ENCODE assay signal across 8 mouse cellular contexts in genomic region chr2:91258054-91258453, GRCm38 (mm10). TPM values are rescaled to one million over a fixed set of nuclear protein-coding genes. Genes with fewer than 3 reads are reported as not detected.
A peak's percentile ranks its signal among the peaks of the same experiment; 100 is the strongest.
DNase-seq lines count a peak whose midpoint lies in the region; ATAC-seq and TF ChIP-seq lines count a peak whose summit lies in the region.

No protein-coding gene starts in this region.

- peak overlapping the region; percentile 76 for H3K9ac ChIP-seq in heart, embryonic 12.5 days
- peak overlapping the region; percentile 54; the same call in 1 of the 2 replicates for H3K9ac ChIP-seq in ES-Bruce4 (ENCODE audit: low read depth, poor library complexity, severe bottlenecking)
- H3K9ac ChIP-seq in embryonic facial prominence, embryonic 12.5 days: peak overlapping the region; percentile 65

- H3K4me1 ChIP-seq in heart, embryonic 12.5 days (replicated peaks): peaks cover 38% of the 10 kb centered on the region
- H3K4me1 ChIP-seq in ES-Bruce4 (ENCODE audit: control insufficient read depth, insufficient read depth, low read length): no peaks in the 10 kb centered on the region
- peaks cover 39% of the 10 kb centered on the region for H3K4me1 ChIP-seq in embryonic facial prominence, embryonic 12.5 days
- H3K4me1 ChIP-seq in olfactory bulb, adult 2 months (ENCODE audit: control insufficient read depth, insufficient read depth, low read length): peaks cover 18% of the 10 kb centered on the region

- no peak for TF ChIP-seq POLR2A in ES-Bruce4 (IDR thresholded peaks at IDR 0.05; ENCODE audit: insufficient read depth, low read length)
- TF ChIP-seq POLR2A in olfactory bulb, adult 2 months (IDR thresholded peaks at IDR 0.05; ENCODE audit: insufficient read depth, low read depth, low read length): no peak

- TF ChIP-seq EP300 in ES-Bruce4 (IDR thresholded peaks at IDR 0.05; ENCODE audit: insufficient read depth, low read depth, low read length): no peak

- no peak for DNase-seq in heart, postnatal 4 days
- peak; percentile 58 for DNase-seq in left cerebral cortex, postnatal 4 days
- DNase-seq in spleen, postnatal 4 days (ENCODE audit: low spot score in 2 of 2): no peak
- DNase-seq in spleen, postnatal 14 days (ENCODE audit: low spot score in 2 of 2): no peak

- no peak overlapping the region for H3K27ac ChIP-seq in heart, embryonic 12.5 days (ENCODE audit: poor library complexity, severe bottlenecking)
- no peak overlapping the region for H3K27ac ChIP-seq in ES-Bruce4 (ENCODE audit: insufficient read depth, low read length)
- H3K27ac ChIP-seq in embryonic facial prominence, embryonic 12.5 days: peak overlapping the region; percentile 78
- 0 out of 2 replicates have a peak overlapping the region, but pooled peaks have one; percentile 2 for H3K27ac ChIP-seq in olfactory bulb, adult 2 months (ENCODE audit: insufficient read depth, low read depth, low read length)

- intact Hi-C loops in left cerebral cortex, postnatal 4 days (cut with DNase I): no loop called here

- 79% methylated on average over 5 of the region's 5 CpGs for WGBS in heart, embryonic 12.5 days
- WGBS in embryonic facial prominence, embryonic 12.5 days: 61% methylated on average over 5 of the region's 5 CpGs
- 36% methylated on average over 5 of the region's 5 CpGs for WGBS in olfactory bulb, adult 2 months

- no peak for TF ChIP-seq CTCF in ES-Bruce4 (IDR thresholded peaks at IDR 0.05; ENCODE audit: low read depth, low read length)
- no peak for TF ChIP-seq CTCF in olfactory bulb, adult 2 months (IDR thresholded peaks at IDR 0.05; ENCODE audit: insufficient read depth, low read depth, low read length)

- H3K36me3 ChIP-seq in heart, embryonic 12.5 days: peaks cover 20% of the 10 kb centered on the region
- H3K36me3 ChIP-seq in ES-Bruce4 (ENCODE audit: control insufficient read depth, insufficient read depth, low read length, poor library complexity, severe bottlenecking): no peaks in the 10 kb centered on the region
- H3K36me3 ChIP-seq in embryonic facial prominence, embryonic 12.5 days: peaks cover 23% of the 10 kb centered on the region

- peak overlapping the region; percentile 79 for H3K4me3 ChIP-seq in heart, embryonic 12.5 days
- H3K4me3 ChIP-seq in ES-Bruce4 (ENCODE audit: low read depth, low read length): peak overlapping the region; percentile 88; the same call in 1 of the 2 replicates
- peak overlapping the region; percentile 68 for H3K4me3 ChIP-seq in embryonic facial prominence, embryonic 12.5 days
- peak overlapping the region; percentile 53 for H3K4me3 ChIP-seq in olfactory bulb, adult 2 months (ENCODE audit: insufficient read depth, low read depth, low read length)

- H3K4me2 ChIP-seq in heart, embryonic 12.5 days: peak overlapping the region; percentile 80
- peak overlapping the region; percentile 73 for H3K4me2 ChIP-seq in embryonic facial prominence, embryonic 12.5 days (replicated peaks)

- no peak for ATAC-seq in heart, embryonic 12.5 days (ENCODE audit: insufficient number of reproducible peaks, low FRiP score)
- no peak for ATAC-seq in embryonic facial prominence, embryonic 12.5 days (ENCODE audit: insufficient number of reproducible peaks, insufficient read depth, low FRiP score, low TSS enrichment)

- H3K9me3 ChIP-seq in heart, embryonic 12.5 days (replicated peaks): no peaks in the 10 kb centered on the region
- H3K9me3 ChIP-seq in ES-Bruce4 (replicated peaks; ENCODE audit: control insufficient read depth, insufficient read depth, low read length, poor library complexity, severe bottlenecking): no peaks in the 10 kb centered on the region
- no peaks in the 10 kb centered on the region for H3K9me3 ChIP-seq in embryonic facial prominence, embryonic 12.5 days

- peaks cover 31% of the 10 kb centered on the region for H3K27me3 ChIP-seq in heart, embryonic 12.5 days (replicated peaks)
- H3K27me3 ChIP-seq in ES-Bruce4 (ENCODE audit: control insufficient read depth, insufficient read depth, low read length, poor library complexity, severe bottlenecking): no peaks in the 10 kb centered on the region
- H3K27me3 ChIP-seq in embryonic facial prominence, embryonic 12.5 days: peaks cover 5% of the 10 kb centered on the region; the same call in 1 of the 2 replicates

RNA-seq across cellular contexts. Expression of gene Pacsin3, which starts 2.3 kb away (rescaled TPM):
- 30.4 and 31.9 TPM in 2 replicates for polyA plus RNA-seq in heart, embryonic 12.5 days (2016; fragmentation: Nextera tagmentation; extraction: Ambion mirVana)
- total RNA-seq in heart, postnatal 4 days (2021): 10 to 100 TPM; 90.5 to 99.5 TPM
- polyA plus RNA-seq in ES-Bruce4 (2011; ENCODE audit: insufficient read depth, insufficient read length, low read depth, missing spikeins): 18.0 and 19.9 TPM in 2 replicates
- 39.9 and 40.9 TPM in 2 replicates for polyA plus RNA-seq in embryonic facial prominence, embryonic 12.5 days (2016; fragmentation: Nextera tagmentation; extraction: Ambion mirVana)
- total RNA-seq in left cerebral cortex, postnatal 4 days (2021): 10 to 100 TPM; 15.3 to 22.4 TPM
- polyA plus RNA-seq in olfactory bulb, adult 2 months (2012; ENCODE audit: insufficient read depth, insufficient read length, low replicate concordance, missing spikeins): not detected in 2 replicates

RNA-seq across cellular contexts. Expression of gene Arfgap2, which starts 6.7 kb away (rescaled TPM):
- 73.9 and 74.2 TPM in 2 replicates for polyA plus RNA-seq in heart, embryonic 12.5 days (2016; fragmentation: Nextera tagmentation; extraction: Ambion mirVana)
- total RNA-seq in heart, postnatal 4 days (2021): 10 to 100 TPM; 64.1 to 67.4 TPM
- polyA plus RNA-seq in ES-Bruce4 (2011; ENCODE audit: insufficient read depth, insufficient read length, low read depth, missing spikeins): 35.3 and 40.9 TPM in 2 replicates
- 93.0 and 95.9 TPM in 2 replicates for polyA plus RNA-seq in embryonic facial prominence, embryonic 12.5 days (2016; fragmentation: Nextera tagmentation; extraction: Ambion mirVana)
- 10 to 100 TPM; 53.9 to 59.8 TPM for total RNA-seq in left cerebral cortex, postnatal 4 days (2021)
- not detected in 2 replicates for polyA plus RNA-seq in olfactory bulb, adult 2 months (2012; ENCODE audit: insufficient read depth, insufficient read length, low replicate concordance, missing spikeins)

RNA-seq across cellular contexts. Expression of gene Ddb2, which starts 21.3 kb away (rescaled TPM):
- polyA plus RNA-seq in heart, embryonic 12.5 days (2016; fragmentation: Nextera tagmentation; extraction: Ambion mirVana): 7.5 and 7.7 TPM in 2 replicates
- total RNA-seq in heart, postnatal 4 days (2021): 1 to 10 TPM; 5.0 to 5.1 TPM
- polyA plus RNA-seq in ES-Bruce4 (2011; ENCODE audit: insufficient read depth, insufficient read length, low read depth, missing spikeins): 19.3 and 22.3 TPM in 2 replicates
- 17.5 and 18.1 TPM in 2 replicates for polyA plus RNA-seq in embryonic facial prominence, embryonic 12.5 days (2016; fragmentation: Nextera tagmentation; extraction: Ambion mirVana)
- 10 to 100 TPM; 12.3 to 12.8 TPM for total RNA-seq in left cerebral cortex, postnatal 4 days (2021)
- polyA plus RNA-seq in olfactory bulb, adult 2 months (2012; ENCODE audit: insufficient read depth, insufficient read length, low replicate concordance, missing spikeins): not detected in 2 replicates

RNA-seq across cellular contexts. Expression of gene Acp2, which starts 55.4 kb away (rescaled TPM):
- polyA plus RNA-seq in heart, embryonic 12.5 days (2016; fragmentation: Nextera tagmentation; extraction: Ambion mirVana): 18.2 and 22.3 TPM in 2 replicates
- 10 to 100 TPM; 21.0 to 21.8 TPM for total RNA-seq in heart, postnatal 4 days (2021)
- 14.5 and 27.0 TPM in 2 replicates for polyA plus RNA-seq in ES-Bruce4 (2011; ENCODE audit: insufficient read depth, insufficient read length, low read depth, missing spikeins)
- polyA plus RNA-seq in embryonic facial prominence, embryonic 12.5 days (2016; fragmentation: Nextera tagmentation; extraction: Ambion mirVana): 32.0 and 32.6 TPM in 2 replicates
- 10 to 100 TPM; 38.4 to 43.1 TPM for total RNA-seq in left cerebral cortex, postnatal 4 days (2021)
- not detected in 2 replicates for polyA plus RNA-seq in olfactory bulb, adult 2 months (2012; ENCODE audit: insufficient read depth, insufficient read length, low replicate concordance, missing spikeins)

RNA-seq across cellular contexts. Expression of gene Nr1h3, which starts 55.4 kb away (rescaled TPM):
- polyA plus RNA-seq in heart, embryonic 12.5 days (2016; fragmentation: Nextera tagmentation; extraction: Ambion mirVana): 1.2 and 2.5 TPM in 2 replicates
- total RNA-seq in heart, postnatal 4 days (2021): 1 to 10 TPM; 1.6 to 2.7 TPM
- not detected in 2 replicates for polyA plus RNA-seq in ES-Bruce4 (2011; ENCODE audit: insufficient read depth, insufficient read length, low read depth, missing spikeins)
- 1.1 and 1.3 TPM in 2 replicates for polyA plus RNA-seq in embryonic facial prominence, embryonic 12.5 days (2016; fragmentation: Nextera tagmentation; extraction: Ambion mirVana)
- 1 to 10 TPM; 1.1 to 1.4 TPM for total RNA-seq in left cerebral cortex, postnatal 4 days (2021)
- not detected in 2 replicates for polyA plus RNA-seq in olfactory bulb, adult 2 months (2012; ENCODE audit: insufficient read depth, insufficient read length, low replicate concordance, missing spikeins)

Comparison
In these comparisons a context has a peak if more than half of its experiments do, and no peak if none do; other contexts are left out.
1. H3K27ac ChIP-seq: peak in embryonic facial prominence, embryonic 12.5 days (single experiment) and olfactory bulb, adult 2 months (single experiment); none in heart, embryonic 12.5 days (single experiment) and ES-Bruce4 (single experiment).
2. RNA of gene Pacsin3, which starts 2.3 kb away (polyA plus RNA-seq): 39.9 to 40.9 TPM in embryonic facial prominence, embryonic 12.5 days, 30.4 to 31.9 TPM in heart, embryonic 12.5 days and 18.0 to 19.9 TPM in ES-Bruce4; not detected in olfactory bulb, adult 2 months; every median in the first group is over 10 times any median in the second.
3. Peak in every context shown above with its lines, with median percentiles within 50 percentile points of each other: H3K4me3 ChIP-seq and H3K9ac ChIP-seq.